Mouse (Mus musculus): ENCODE data around the gene Tcerg1l.

- TF ChIP-seq CTCF (IDR thresholded peaks at IDR 0.05; ENCODE audit: borderline replicate concordance, insufficient read depth, low read length) (no peak), POLR2A (IDR thresholded peaks at IDR 0.05; ENCODE audit: low read depth, low read length) (no peak)
These were observed 30.0 kb downstream of the Tcerg1l start for GRCm38 (mm10) chr7:138367570-138367969.
